Mouse (Mus musculus): Measurements from ENCODE around the gene Ranbp2. TPM values are rescaled to one million over a fixed set of nuclear protein-coding genes. Genes with fewer than 3 reads are reported as not detected.

Ranbp2 gene
- 10 to 100 TPM; 46.3 to 53.8 (median 47.4) TPM for total RNA-seq (2022)

- peak; percentile 96 to 97 for DNase-seq (ENCODE audit: low spot score in 2 of 2)
Observed at GRCm38 (mm10) chr10:58446384-58447279, at the start of gene Ranbp2. Gene Ranbp2 (plus strand): TSS chr10:58446920.

- no peak for DNase-seq (ENCODE audit: low spot score in 2 of 2)
Observed at GRCm38 (mm10) chr10:58398941-58399340, 47.8 kb upstream of the Ranbp2 start.

GRCm38 (mm10) chr10:58401838-58402237, 44.9 kb upstream of the Ranbp2 start:
- DNase-seq (ENCODE audit: low spot score in 2 of 2): no peak

- no peak for DNase-seq (ENCODE audit: low spot score in 2 of 2)
Observed at GRCm38 (mm10) chr10:58404639-58405038, 42.1 kb upstream of the Ranbp2 start.

- DNase-seq (ENCODE audit: low spot score in 2 of 2): no peak
Observed at GRCm38 (mm10) chr10:58405285-58405948, 41.3 kb upstream of the Ranbp2 start.

- no peak for DNase-seq (ENCODE audit: low spot score in 2 of 2)
Observed at GRCm38 (mm10) chr10:58405949-58406305, 40.8 kb upstream of the Ranbp2 start.

- no peak for DNase-seq (ENCODE audit: low spot score in 2 of 2)
Observed at GRCm38 (mm10) chr10:58412331-58412730, 34.4 kb upstream of the Ranbp2 start.

- DNase-seq (ENCODE audit: low spot score in 2 of 2): no peak
Observed at GRCm38 (mm10) chr10:58412852-58413251, 33.9 kb upstream of the Ranbp2 start.

GRCm38 (mm10) chr10:58416702-58417101, 30.0 kb upstream of the Ranbp2 start:
- DNase-seq (ENCODE audit: low spot score in 2 of 2): no peak

GRCm38 (mm10) chr10:58418290-58418971, 28.3 kb upstream of the Ranbp2 start:
- DNase-seq (ENCODE audit: low spot score in 2 of 2): no peak

GRCm38 (mm10) chr10:58427930-58428329, 18.8 kb upstream of the Ranbp2 start:
- no peak for DNase-seq (ENCODE audit: low spot score in 2 of 2)

GRCm38 (mm10) chr10:58445850-58446249, 870 bp upstream of the Ranbp2 start:
- DNase-seq (ENCODE audit: low spot score in 2 of 2): no peak

- peak in 1 of 2 experiments; percentile 6 for DNase-seq (ENCODE audit: low spot score in 2 of 2)
Observed at GRCm38 (mm10) chr10:58447280-58447781, 611 bp downstream of the Ranbp2 start.

GRCm38 (mm10) chr10:58451575-58451974, 4.9 kb downstream of the Ranbp2 start:
- DNase-seq (ENCODE audit: low spot score in 2 of 2): no peak

GRCm38 (mm10) chr10:58452185-58452584, 5.5 kb downstream of the Ranbp2 start:
- no peak for DNase-seq (ENCODE audit: low spot score in 2 of 2)

GRCm38 (mm10) chr10:58459896-58460295, 13.2 kb downstream of the Ranbp2 start:
- DNase-seq (ENCODE audit: low spot score in 2 of 2): no peak

- DNase-seq (ENCODE audit: low spot score in 2 of 2): no peak
Observed at GRCm38 (mm10) chr10:58477086-58477755, 30.5 kb downstream of the Ranbp2 start.

GRCm38 (mm10) chr10:58478071-58478578, 31.4 kb downstream of the Ranbp2 start:
- no peak for DNase-seq (ENCODE audit: low spot score in 2 of 2)

- no peak for DNase-seq (ENCODE audit: low spot score in 2 of 2)
Observed at GRCm38 (mm10) chr10:58479954-58480490, 33.3 kb downstream of the Ranbp2 start.

GRCm38 (mm10) chr10:58491031-58491430, 44.3 kb downstream of the Ranbp2 start:
- DNase-seq (ENCODE audit: low spot score in 2 of 2): no peak

GRCm38 (mm10) chr10:58495637-58496036, 48.9 kb downstream of the Ranbp2 start:
- DNase-seq (ENCODE audit: low spot score in 2 of 2): no peak

Data from gastrocnemius, adult 8-10 months (tissue).